Mouse (Mus musculus) embryonic facial prominence, embryonic 14.5 days (tissue): ENCODE data around the gene Prune2. TPM values are rescaled to one million over a fixed set of nuclear protein-coding genes. Genes with fewer than 3 reads are reported as not detected.

Source experiments
- ATAC-seq: fragments of 200-750 bp; cut with Nextera tagmentation; 2 replicates; pipeline ENCODE4 v1.8.0; 2017; ENCODE audit warnings: low read depth, moderate number of reproducible peaks, moderate TSS enrichment
- DNase-seq: peaks from one replicate; pipeline ENCODE4 v3.0.0-alpha.2; 2015; ENCODE audit warnings: low spot score
- H3K27ac ChIP-seq: fragments of 300-500 bp; sonication (generic); replicated peaks from 2 replicates; pipeline ENCODE4 v1.5.1; 2014; ENCODE audit warnings: low read depth, mild to moderate bottlenecking, low read length, moderate library complexity
- H3K27me3 ChIP-seq: fragments of 300-500 bp; sonication (generic); replicated peaks from 2 replicates; pipeline ENCODE4 v1.6.1; 2014; ENCODE audit warnings: low read length; ENCODE audit not compliant: control insufficient read depth, insufficient read depth
- H3K36me3 ChIP-seq: fragments of 300-500 bp; sonication (generic); 2 replicates; pipeline ENCODE4 v1.6.1; 2014; ENCODE audit warnings: low read length, mixed read lengths; ENCODE audit not compliant: control insufficient read depth, insufficient read depth
- H3K4me1 ChIP-seq: fragments of 300-500 bp; sonication (generic); 2 replicates; pipeline ENCODE4 v1.6.1; 2014; ENCODE audit warnings: antibody characterized with exemption, low read length; ENCODE audit not compliant: control insufficient read depth, insufficient read depth
- H3K4me2 ChIP-seq: fragments of 300-500 bp; sonication (generic); 2 replicates; pipeline ENCODE4 v1.6.1; 2014; ENCODE audit warnings: low read depth, mild to moderate bottlenecking, low read length, moderate library complexity, mixed read lengths
- H3K4me3 ChIP-seq: fragments of 300-500 bp; sonication (generic); 2 replicates; pipeline ENCODE4 v1.5.1; 2014; ENCODE audit warnings: low read depth, mild to moderate bottlenecking, low read length
- H3K9ac ChIP-seq: fragments of 300-500 bp; sonication (generic); 2 replicates; pipeline ENCODE4 v1.6.1; 2014; ENCODE audit warnings: low read depth, mild to moderate bottlenecking, low read length, moderate library complexity, mixed read lengths
- H3K9me3 ChIP-seq: fragments of 300-500 bp; sonication (generic); 2 replicates; pipeline ENCODE4 v1.6.1; 2016; ENCODE audit warnings: low read length; ENCODE audit not compliant: control insufficient read depth
- WGBS: fragments of 180-500 bp; shearing (Covaris S2); extraction: QIAGEN DNeasy Blood & Tissue Kit; methylation state at CpG from one replicate; pipeline ENCODE4 v1.1.7; 2014; 5-methylcytosine and 5-hydroxymethylcytosine counted together
- polyA plus RNA-seq: library from polyadenylated mRNA; unstranded; fragments of >200 nt; fragmentation: Nextera tagmentation; extraction: Ambion mirVana; gene quantifications from 2 replicates; pipeline ENCODE4 v1.2.1, GENCODE M21; 2014

Gene Prune2
- polyA plus RNA-seq, 1 experiment from 2014 or later: 5.8 TPM

DNA sequence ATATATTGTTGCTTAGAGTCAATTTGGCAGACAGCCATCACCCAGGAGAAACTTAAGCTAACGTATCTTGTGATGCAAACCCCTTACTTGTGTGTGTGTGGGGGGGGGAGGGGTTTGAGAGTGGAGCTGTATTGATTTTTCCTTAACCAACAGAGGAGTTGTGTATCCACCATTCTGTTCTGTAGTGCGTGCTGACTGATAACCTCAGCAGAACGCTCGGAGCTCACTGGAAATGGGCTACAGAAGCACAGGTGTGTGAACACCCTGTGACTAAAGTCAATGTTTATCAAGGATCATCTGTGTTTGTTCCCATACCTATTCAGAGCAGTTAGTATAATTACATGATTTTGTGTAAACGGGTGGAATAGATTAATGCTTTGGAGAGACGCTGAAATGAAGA, 141.3 kb downstream of the Prune2 start:
- H3K4me2 ChIP-seq: no peak overlapping the region
- H3K9me3 ChIP-seq: no peaks in the 10 kb centered on the region
- no peak overlapping the region for H3K27ac ChIP-seq
- no peak overlapping the region for H3K4me3 ChIP-seq
- no peak overlapping the region for H3K9ac ChIP-seq
- DNase-seq: no peak
- no peaks in the 10 kb centered on the region for H3K27me3 ChIP-seq
- ATAC-seq: no peak
- no peaks in the 10 kb centered on the region for H3K36me3 ChIP-seq
- H3K4me1 ChIP-seq: no peaks in the 10 kb centered on the region
- WGBS: 68% methylated on average over 6 of the region's 6 CpGs

DNA sequence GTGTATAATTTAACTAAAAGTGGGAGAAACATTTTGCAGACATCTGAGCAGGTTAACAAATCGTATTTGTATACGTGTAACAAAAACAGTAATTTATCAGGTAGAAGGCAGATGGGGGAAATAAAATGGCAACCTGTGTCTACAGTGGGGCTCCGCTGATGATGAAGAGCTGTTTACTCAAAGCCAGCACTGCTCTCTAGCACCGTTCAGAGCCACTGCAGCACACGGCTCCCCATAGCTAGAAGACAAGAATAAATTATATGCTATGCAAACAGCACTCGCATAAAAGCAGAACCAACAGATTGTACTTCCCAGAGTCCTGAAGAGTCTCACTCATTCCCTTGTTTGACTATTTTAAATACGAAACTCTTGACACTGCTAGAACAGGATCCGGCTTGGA, 152.9 kb downstream of the Prune2 start:
- Histone ChIP-seq H3K9ac (no peak overlapping the region), H3K4me1 (no peaks in the 10 kb centered on the region), H3K27me3 (no peaks in the 10 kb centered on the region), H3K27ac (no peak overlapping the region), H3K4me2 (no peak overlapping the region), H3K4me3 (no peak overlapping the region), H3K9me3 (no peaks in the 10 kb centered on the region), H3K36me3 (no peaks in the 10 kb centered on the region)
- 72% methylated on average over 8 of the region's 8 CpGs for WGBS
- ATAC-seq (no peak), DNase-seq (no peak)

DNA sequence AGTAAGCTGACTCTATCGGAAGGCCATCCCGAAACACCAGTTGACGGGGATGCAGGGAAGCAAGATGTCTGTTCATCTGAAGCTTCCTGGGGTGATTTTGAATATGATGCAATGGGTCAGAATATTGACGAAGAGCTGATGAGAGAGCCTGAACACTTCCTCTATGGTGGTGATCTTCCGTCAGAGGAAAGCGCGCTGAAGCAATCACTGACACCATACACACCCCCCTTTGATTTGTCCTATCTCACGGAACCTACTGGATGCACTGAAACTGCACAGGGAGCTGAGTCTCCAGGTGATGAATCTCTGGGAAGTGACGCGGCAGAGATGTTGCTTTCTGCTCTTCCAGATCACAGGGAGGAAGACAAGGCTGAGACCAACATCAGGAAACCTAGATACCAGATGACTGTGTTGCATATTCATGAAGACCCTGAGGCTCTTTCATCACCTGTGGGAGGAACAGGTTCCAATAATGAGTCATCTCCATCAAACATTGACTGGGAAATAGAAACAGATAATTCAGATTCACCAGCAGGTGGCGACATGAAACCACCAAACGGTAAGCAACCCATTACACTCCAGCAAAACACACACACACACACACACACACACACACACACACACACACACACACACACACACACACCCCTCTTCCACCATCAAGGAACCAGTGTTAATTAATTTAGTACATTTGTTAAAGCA, 168.3 kb downstream of the Prune2 start:
- H3K4me1 ChIP-seq: no peaks in the 10 kb centered on the region
- ATAC-seq (no peak), DNase-seq (peak; percentile 59)
- no peak overlapping the region for H3K4me2 ChIP-seq
- H3K27me3 ChIP-seq: no peaks in the 10 kb centered on the region
- no peak overlapping the region for H3K9ac ChIP-seq
- no peaks in the 10 kb centered on the region for H3K9me3 ChIP-seq
- WGBS: 67% methylated on average over 12 of the region's 12 CpGs
- no peak overlapping the region for H3K4me3 ChIP-seq
- no peak overlapping the region for H3K27ac ChIP-seq
- H3K36me3 ChIP-seq: no peaks in the 10 kb centered on the region

DNA sequence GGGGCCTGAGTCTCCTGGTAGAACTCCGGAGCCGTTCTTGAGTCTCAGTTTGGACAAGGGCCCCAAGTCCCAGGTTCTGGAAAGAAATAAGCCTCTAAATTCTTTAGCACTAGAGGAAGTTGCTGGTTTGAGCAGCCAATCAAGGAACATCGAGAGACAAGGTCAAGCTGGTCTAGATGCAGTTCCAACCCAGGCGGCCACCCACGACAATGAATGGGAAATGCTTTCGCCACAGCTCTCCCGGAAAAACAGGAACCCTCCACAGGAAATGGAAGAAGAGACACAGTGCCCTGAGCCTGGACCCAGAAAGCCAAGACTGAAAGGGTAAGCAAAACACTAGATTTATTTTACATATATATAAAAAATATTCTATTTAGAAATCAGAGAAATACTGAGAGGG, 169.5 kb downstream of the Prune2 start:
- H3K4me1 ChIP-seq: no peaks in the 10 kb centered on the region
- H3K27ac ChIP-seq: no peak overlapping the region
- 79% methylated on average over 7 of the region's 7 CpGs for WGBS
- H3K9me3 ChIP-seq: no peaks in the 10 kb centered on the region
- H3K4me3 ChIP-seq: no peak overlapping the region
- ATAC-seq (no peak), DNase-seq (no peak)
- no peak overlapping the region for H3K9ac ChIP-seq
- H3K27me3 ChIP-seq: no peaks in the 10 kb centered on the region
- no peaks in the 10 kb centered on the region for H3K36me3 ChIP-seq
- H3K4me2 ChIP-seq: no peak overlapping the region

DNA sequence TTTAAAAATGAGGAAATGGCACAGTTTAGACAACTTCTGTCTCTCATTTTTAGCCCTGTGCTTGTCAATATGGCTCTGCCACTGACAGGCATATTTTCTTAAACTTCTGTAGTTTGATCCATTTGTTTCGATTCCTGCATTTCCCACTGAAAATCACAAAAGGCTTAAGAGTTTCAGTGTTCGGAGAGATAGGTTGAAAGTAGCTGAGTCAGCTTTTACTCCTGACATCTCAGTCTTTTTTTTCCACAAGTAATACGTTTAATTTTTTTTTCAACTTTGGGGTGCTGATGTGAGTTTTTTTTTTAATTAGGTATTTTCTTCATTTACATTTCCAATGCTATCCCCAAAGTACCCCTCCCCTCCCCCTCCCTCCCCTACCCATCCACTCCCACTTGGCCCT, 174.6 kb downstream of the Prune2 start:
- no peak for DNase-seq
- Histone ChIP-seq H3K27me3 (no peaks in the 10 kb centered on the region; the same call in 1 of the 2 replicates), H3K9me3 (no peaks in the 10 kb centered on the region), H3K4me3 (no peak overlapping the region), H3K27ac (no peak overlapping the region), H3K4me2 (no peak overlapping the region), H3K4me1 (no peaks in the 10 kb centered on the region), H3K36me3 (no peaks in the 10 kb centered on the region), H3K9ac (no peak overlapping the region)
- ATAC-seq: no peak
- WGBS: 73% methylated on average over 3 of the region's 3 CpGs

DNA sequence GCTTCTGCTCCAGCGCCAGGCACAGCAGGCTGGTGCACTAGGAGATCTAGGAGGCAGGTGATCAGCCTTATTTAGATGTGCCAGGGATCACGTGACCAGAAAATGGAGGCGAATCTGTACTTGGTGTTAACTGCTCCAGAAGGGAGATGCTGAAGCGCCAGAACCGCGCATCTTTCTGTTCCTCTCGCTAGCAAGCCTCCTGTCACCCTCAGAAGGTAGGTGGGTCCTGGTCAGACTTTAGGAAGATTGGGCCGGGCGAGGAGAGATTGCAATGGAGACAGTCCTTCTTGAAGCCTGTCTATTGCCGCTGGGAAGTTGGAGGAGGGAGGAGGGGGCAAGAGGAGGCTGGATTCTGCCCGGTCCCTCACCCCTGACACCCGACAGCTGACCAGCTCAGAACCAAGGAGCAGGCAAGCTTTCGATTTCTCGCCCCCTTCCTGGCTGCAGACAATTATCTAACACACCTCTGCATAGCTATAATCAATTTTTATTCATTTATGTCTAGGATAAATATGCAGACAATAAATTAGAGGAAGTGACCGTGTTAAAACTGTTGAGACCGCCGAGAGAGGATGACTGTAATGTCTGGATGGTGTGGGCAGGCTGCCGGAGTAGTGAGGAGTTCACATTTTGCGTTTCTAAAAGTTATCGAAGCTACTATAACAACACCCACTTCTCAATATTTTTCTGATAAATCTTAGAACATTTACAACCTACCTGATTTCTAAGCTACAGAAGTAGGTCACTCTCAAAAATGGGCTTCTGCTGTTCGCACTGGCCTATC, 181.0 kb downstream of the Prune2 start:
- peak overlapping the region; percentile 39; the same call in 1 of the 2 replicates for H3K9ac ChIP-seq
- ATAC-seq: peak; percentile 75
- H3K9me3 ChIP-seq: no peaks in the 10 kb centered on the region
- H3K27ac ChIP-seq: no peak overlapping the region
- peak; percentile 71 for DNase-seq
- peak overlapping the region; percentile 35 for H3K4me3 ChIP-seq
- H3K36me3 ChIP-seq: no peaks in the 10 kb centered on the region
- H3K27me3 ChIP-seq: peaks cover 11% of the 10 kb centered on the region; the same call in 1 of the 2 replicates
- no peaks in the 10 kb centered on the region for H3K4me1 ChIP-seq
- peak overlapping the region; percentile 50 for H3K4me2 ChIP-seq
- WGBS: 13% methylated on average over 21 of the region's 21 CpGs

DNA sequence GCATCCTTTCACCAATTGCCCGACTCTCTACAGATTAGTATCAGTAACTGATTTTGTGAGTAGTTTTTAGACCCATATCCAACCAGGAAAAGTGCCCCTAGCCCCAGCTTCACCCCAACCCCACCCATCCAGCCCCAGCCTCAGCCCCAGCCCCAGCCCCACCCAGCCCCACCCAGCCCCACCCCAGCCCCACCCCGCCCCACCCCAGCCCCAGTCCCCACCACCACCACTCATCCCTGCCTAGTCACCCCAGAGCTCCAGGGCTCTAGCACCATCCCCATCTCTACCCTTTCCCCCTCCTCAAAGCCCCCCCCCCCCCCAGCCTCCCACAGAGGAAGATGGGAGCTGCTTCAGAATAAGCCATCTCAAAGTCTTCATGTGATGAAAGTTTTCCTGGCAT, 181.7 kb downstream of the Prune2 start:
- no peak overlapping the region for H3K4me3 ChIP-seq
- 31% methylated on average over 1 of the region's 2 CpGs for WGBS
- H3K27ac ChIP-seq: no peak overlapping the region
- peaks cover 11% of the 10 kb centered on the region; the same call in 1 of the 2 replicates for H3K27me3 ChIP-seq
- H3K4me1 ChIP-seq: no peaks in the 10 kb centered on the region
- no peak overlapping the region for H3K9ac ChIP-seq
- no peaks in the 10 kb centered on the region for H3K9me3 ChIP-seq
- no peaks in the 10 kb centered on the region for H3K36me3 ChIP-seq
- H3K4me2 ChIP-seq: no peak overlapping the region
- no peak for ATAC-seq
- DNase-seq: no peak

DNA sequence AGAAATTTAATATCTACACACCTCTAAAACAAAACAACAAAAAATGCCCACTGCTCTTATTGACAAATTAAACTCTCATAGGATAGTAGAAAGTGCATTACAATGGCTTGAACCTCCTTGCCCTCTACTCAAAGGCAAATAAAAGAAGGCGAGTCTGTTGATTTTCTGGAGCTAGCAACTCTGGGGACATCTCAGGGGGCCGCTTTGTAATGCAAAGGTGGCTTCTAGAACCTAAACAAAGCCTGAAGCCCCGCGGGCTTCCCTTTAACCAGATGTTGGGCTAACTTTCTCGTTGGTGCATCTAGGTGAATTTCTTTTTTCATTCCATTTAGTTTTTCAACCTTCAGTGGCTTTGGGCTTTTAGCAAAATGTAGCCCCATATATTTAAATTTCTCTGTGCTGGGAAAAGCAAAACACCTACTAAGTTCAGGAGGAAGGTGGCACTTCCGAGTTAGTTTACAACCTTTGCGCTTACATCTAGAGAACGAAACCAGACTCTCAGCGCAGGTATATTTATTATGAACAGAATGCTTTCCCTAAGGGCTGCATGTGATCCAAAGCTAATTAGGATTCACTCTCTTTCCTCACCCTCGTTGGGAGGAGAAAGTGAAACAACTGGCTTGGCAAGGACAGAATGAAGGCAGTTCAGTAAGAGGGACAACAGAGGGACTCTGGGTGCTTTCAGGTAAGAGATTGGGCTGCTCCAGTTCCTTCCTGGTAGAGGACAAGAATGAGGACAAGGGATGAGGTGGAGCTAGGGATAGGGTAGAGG, 182.4 kb downstream of the Prune2 start:
- Histone ChIP-seq H3K9me3 (no peaks in the 10 kb centered on the region), H3K4me1 (no peaks in the 10 kb centered on the region), H3K4me2 (no peak overlapping the region), H3K4me3 (no peak overlapping the region), H3K27me3 (peaks cover 11% of the 10 kb centered on the region; the same call in 1 of the 2 replicates), H3K9ac (no peak overlapping the region), H3K36me3 (no peaks in the 10 kb centered on the region), H3K27ac (no peak overlapping the region)
- ATAC-seq: no peak
- no peak for DNase-seq
- WGBS: 19% methylated on average over 10 of the region's 10 CpGs
